Mouse (Mus musculus) E14TG2a.4 (cell line): Measurements from ENCODE around the gene Slc22a14.

ENCODE experiments used
- CTCF ChIP-seq: conservative IDR thresholded peaks from 2 replicates; pipeline ENCODE4 v1.5.1; 2014; ENCODE audit warnings: low read length
- NANOG ChIP-seq: IDR thresholded peaks from 2 replicates; pipeline ENCODE4 v1.6.1; 2014; ENCODE audit warnings: borderline replicate concordance, low read length, mixed read lengths
- POU5F1 ChIP-seq: IDR thresholded peaks from 2 replicates; pipeline ENCODE4 v1.6.1; 2014; ENCODE audit warnings: low read length, borderline replicate concordance

GRCm38 (mm10) chr9:119206666-119207065, 158.7 kb downstream of the Slc22a14 start:
- TF ChIP-seq CTCF (no peak), POU5F1 (no peak), NANOG (no peak)
